Mouse (Mus musculus) lung, adult 2 months (tissue): ENCODE measurements around the gene Glmn.

Experiments used
- CTCF ChIP-seq: fragments of 200-500 bp; IDR thresholded peaks from 2 replicates; pipeline ENCODE4 v1.5.1; 2011; ENCODE audit warnings: mild to moderate bottlenecking, low read length, control low read depth; ENCODE audit not compliant: insufficient read depth
- POLR2A ChIP-seq: fragments of 200-500 bp; IDR thresholded peaks from 2 replicates; pipeline ENCODE4 v1.6.1; 2011; ENCODE audit warnings: low read depth, mild to moderate bottlenecking, control low read depth, low read length, borderline replicate concordance; ENCODE audit errors: extremely low read depth

- TF ChIP-seq POLR2A (no peak), CTCF (no peak)
Measured at GRCm38 (mm10) chr5:107516087-107516486, 81.6 kb downstream of the Glmn start.
